Mouse (Mus musculus) heart, postnatal 0 days (tissue): ENCODE measurements at regions not wholly inside any gene's neighbourhood (a gene's known extent, or its start where the extent isn't known, plus 50 kb on each side); places are given as distances from the start of the nearest gene placed in this dataset.
"Not testable (repeated sequence)": the region's sequence is repeated elsewhere in the genome, so short reads cannot be mapped to it uniquely, and the experiment has no call there.

Experiments used
- ATAC-seq: fragments of 200-750 bp; cut with Nextera tagmentation; 2 replicates; pipeline ENCODE4 v1.8.0; 2017; ENCODE audit warnings: low read depth, moderate number of reproducible peaks, moderate library complexity; ENCODE audit not compliant: insufficient read depth
- DNase-seq: peaks from one replicate; pipeline ENCODE4 v3.0.0-alpha.2; 2016; ENCODE audit warnings: low spot score
- H3K27ac ChIP-seq: fragments of 300-500 bp; sonication (generic); 2 replicates; pipeline ENCODE4 v1.5.1; 2014; ENCODE audit warnings: low read depth, mild to moderate bottlenecking
- H3K27me3 ChIP-seq: fragments of 300-500 bp; sonication (generic); 2 replicates; pipeline ENCODE4 v1.6.1; 2014; ENCODE audit warnings: low read length, mixed read lengths; ENCODE audit not compliant: control insufficient read depth, insufficient read depth
- H3K36me3 ChIP-seq: fragments of 300-500 bp; sonication (generic); replicated peaks from 2 replicates; pipeline ENCODE4 v1.6.1; 2014; ENCODE audit warnings: low read length, mixed read lengths; ENCODE audit not compliant: control insufficient read depth, insufficient read depth
- H3K4me1 ChIP-seq: fragments of 300-500 bp; sonication (generic); 2 replicates; pipeline ENCODE4 v1.6.1; 2014; ENCODE audit warnings: antibody characterized with exemption; ENCODE audit not compliant: control insufficient read depth, insufficient read depth
- H3K4me2 ChIP-seq: fragments of 300-500 bp; sonication (generic); 2 replicates; pipeline ENCODE4 v1.6.1; 2014; ENCODE audit warnings: low read depth, mild to moderate bottlenecking, low read length, moderate library complexity
- H3K4me3 ChIP-seq: fragments of 300-500 bp; sonication (generic); 2 replicates; pipeline ENCODE4 v1.5.1; 2014; ENCODE audit warnings: low read depth, low read length
- H3K9ac ChIP-seq: fragments of 300-500 bp; sonication (generic); replicated peaks from 2 replicates; pipeline ENCODE4 v1.6.1; 2014; ENCODE audit warnings: low read depth, low read length, mixed read lengths
- H3K9me3 ChIP-seq: fragments of 300-500 bp; sonication (generic); replicated peaks from 2 replicates; pipeline ENCODE4 v1.6.1; 2016; ENCODE audit warnings: low read length; ENCODE audit not compliant: control insufficient read depth
- CTCF ChIP-seq: IDR thresholded peaks from 2 replicates; pipeline ENCODE4 v1.5.1; 2016; ENCODE audit warnings: antibody characterized with exemption, control low read depth, low read depth
- EP300 ChIP-seq: IDR thresholded peaks from 2 replicates; pipeline ENCODE4 v1.6.1; 2016; ENCODE audit warnings: antibody characterized with exemption, low read depth
- WGBS: fragments of 180-500 bp; shearing (Covaris S2); extraction: QIAGEN DNeasy Blood & Tissue Kit; methylation state at CpG from one replicate; pipeline ENCODE4 v1.1.7; 2014; 5-methylcytosine and 5-hydroxymethylcytosine counted together

- Histone ChIP-seq H3K27ac (no peak overlapping the region), H3K9ac (no peak overlapping the region), H3K36me3 (no peaks in the 10 kb centered on the region), H3K9me3 (no peaks in the 10 kb centered on the region), H3K4me3 (no peak overlapping the region), H3K4me2 (no peak overlapping the region), H3K27me3 (no peaks in the 10 kb centered on the region), H3K4me1 (no peaks in the 10 kb centered on the region)
- 97% methylated on average over 1 of the region's 1 CpGs for WGBS
- DNase-seq (no peak), ATAC-seq (no peak)
- TF ChIP-seq CTCF (no peak), EP300 (no peak)
Observed at GRCm38 (mm10) chr16:8189071-8189470, 235.9 kb downstream of the Tmem114 start.

DNA sequence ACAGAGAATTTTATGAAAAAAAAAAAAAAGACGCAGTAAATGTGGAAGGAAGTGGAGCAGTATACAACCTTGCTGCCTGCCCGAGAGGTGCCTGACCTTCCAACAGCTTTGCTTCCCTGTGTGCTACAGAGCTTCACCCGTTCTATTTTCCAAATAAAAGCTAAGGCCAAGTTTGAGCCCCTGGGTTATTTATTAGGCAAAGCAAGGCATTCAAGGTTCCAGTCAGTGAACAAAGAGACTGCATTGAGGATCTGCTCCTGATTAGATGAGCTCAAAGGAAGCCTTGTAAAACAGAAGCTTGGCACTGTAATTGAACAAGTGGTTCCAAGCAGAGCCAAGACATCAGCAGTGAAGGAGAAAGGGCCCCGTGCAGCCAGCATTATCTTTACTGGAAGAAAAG lies 236.4 kb downstream of the Tmem114 start:
- 56% methylated on average over 4 of the region's 4 CpGs for WGBS

DNA sequence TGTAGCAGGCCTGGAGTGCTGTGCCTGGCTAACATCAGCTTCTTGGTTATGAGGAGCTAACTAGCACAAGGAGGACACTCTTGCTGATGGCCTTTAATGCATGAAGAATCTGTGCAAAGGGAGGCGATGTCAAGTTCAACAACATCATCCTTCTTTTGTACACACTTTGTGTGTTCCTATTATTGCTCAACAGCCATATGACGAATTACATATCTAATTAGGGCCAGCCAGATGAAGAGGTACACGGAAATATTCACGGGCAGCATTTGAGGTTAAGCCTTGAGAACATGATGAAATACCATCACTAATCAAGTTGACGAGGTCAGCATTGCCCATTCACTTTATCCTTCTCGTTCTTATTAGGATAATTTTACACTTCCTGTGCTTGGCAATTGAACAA lies 240.2 kb downstream of the Tmem114 start:
- DNase-seq (no peak), ATAC-seq (no peak)
- no peak overlapping the region for H3K9ac ChIP-seq
- H3K4me3 ChIP-seq: no peak overlapping the region
- no peaks in the 10 kb centered on the region for H3K27me3 ChIP-seq
- no peaks in the 10 kb centered on the region for H3K9me3 ChIP-seq
- H3K36me3 ChIP-seq: no peaks in the 10 kb centered on the region
- WGBS: 70% methylated on average over 6 of the region's 6 CpGs
- no peak for TF ChIP-seq CTCF
- TF ChIP-seq EP300: no peak
- H3K4me1 ChIP-seq: no peaks in the 10 kb centered on the region
- H3K27ac ChIP-seq: no peak overlapping the region
- H3K4me2 ChIP-seq: no peak overlapping the region

More for the DNA sequence above, 236.4 kb downstream of the Tmem114 start:
- Histone ChIP-seq H3K4me2 (no peak overlapping the region), H3K36me3 (no peaks in the 10 kb centered on the region), H3K4me1 (no peaks in the 10 kb centered on the region), H3K27me3 (no peaks in the 10 kb centered on the region), H3K9me3 (no peaks in the 10 kb centered on the region), H3K27ac (no peak overlapping the region), H3K9ac (no peak overlapping the region), H3K4me3 (no peak overlapping the region)
- ATAC-seq (no peak), DNase-seq (no peak)
- TF ChIP-seq EP300 (no peak), CTCF (no peak)

GRCm38 (mm10) chr16:8178946-8179345 lies 246.0 kb downstream of the Tmem114 start:
- Histone ChIP-seq H3K4me3 (no peak overlapping the region), H3K27me3 (no peaks in the 10 kb centered on the region), H3K9me3 (0 out of 2 replicates have a peak, but pooled peaks cover 6% of the 10 kb centered on the region), H3K27ac (no peak overlapping the region), H3K9ac (no peak overlapping the region), H3K4me1 (no peaks in the 10 kb centered on the region), H3K36me3 (no peaks in the 10 kb centered on the region), H3K4me2 (no peak overlapping the region)
- no peak for DNase-seq
- 29% methylated on average over 1 of the region's 1 CpGs for WGBS
- ATAC-seq: no peak
- TF ChIP-seq EP300 (no peak), CTCF (no peak)

DNA sequence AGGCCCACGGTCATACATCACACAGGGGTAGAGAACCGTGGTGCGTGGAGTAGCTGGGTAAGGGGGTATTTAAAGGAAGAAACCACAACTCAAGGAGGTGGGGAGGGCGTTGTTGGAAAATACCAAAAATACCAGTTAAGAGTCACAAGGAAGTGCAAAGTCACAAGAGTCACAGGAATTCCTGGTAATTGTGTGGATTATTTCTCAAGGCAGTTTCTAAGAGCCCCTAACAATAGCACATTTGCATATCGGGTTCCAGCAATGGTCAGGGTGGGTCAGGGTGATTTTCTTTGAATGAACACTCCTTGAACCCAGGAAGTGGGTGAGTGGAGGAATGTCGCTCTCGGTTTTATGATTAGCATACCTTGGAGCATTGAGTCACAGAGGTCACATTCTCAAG lies 247.7 kb downstream of the Tmem114 start:
- H3K27ac ChIP-seq, H3K9ac ChIP-seq, H3K4me1 ChIP-seq, ATAC-seq, DNase-seq, H3K27me3 ChIP-seq, H3K4me3 ChIP-seq, H3K9me3 ChIP-seq, H3K4me2 ChIP-seq, H3K36me3 ChIP-seq: not testable (repeated sequence)
- 86% methylated on average over 7 of the region's 7 CpGs for WGBS

- Histone ChIP-seq H3K9me3 (0 out of 2 replicates have a peak, but pooled peaks cover 6% of the 10 kb centered on the region), H3K9ac (no peak overlapping the region), H3K27ac (no peak overlapping the region), H3K4me1 (no peaks in the 10 kb centered on the region), H3K4me3 (no peak overlapping the region), H3K4me2 (no peak overlapping the region), H3K27me3 (no peaks in the 10 kb centered on the region), H3K36me3 (no peaks in the 10 kb centered on the region)
- ATAC-seq (no peak), DNase-seq (no peak)
- TF ChIP-seq CTCF: no peak
- WGBS: 49% methylated on average over 6 of the region's 6 CpGs
Observed at GRCm38 (mm10) chr16:8176126-8176525, 248.8 kb downstream of the Tmem114 start.
